Mouse (Mus musculus) midbrain, embryonic 10.5 days (tissue): ENCODE data around the gene Fcgrt. TPM values are rescaled to one million over a fixed set of nuclear protein-coding genes. Genes with fewer than 3 reads are reported as not detected.

Experiments
- microRNA counts: library from miRNA; unstranded; fragments of <30 nt; microRNA quantifications from one replicate; lab custom pipeline; 2017
- microRNA-seq: library from miRNA; unstranded; fragments of <30 nt; microRNA quantifications from one replicate; pipeline ENCODE4, GENCODE M21; 2017
- polyA plus RNA-seq: library from polyadenylated mRNA; unstranded; fragments of >200 nt; fragmentation: Nextera tagmentation; extraction: Ambion mirVana; gene quantifications from 2 replicates; pipeline ENCODE4 v1.2.1, GENCODE M21; 2016

Gene Fcgrt
- polyA plus RNA-seq, 1 experiment from 2014 or later: 12.0 TPM

MicroRNA genes within 50 kb of the gene (microRNA counts, 519-probe panel; counts per million panel counts)
- microRNA mmu-miR-150 (lab: Ali Mortazavi, UCI): not detected

Small RNAs within 50 kb of the gene (microRNA-seq; reads per million reads assigned to microRNA genes)
- gene Mir150 (7.5 reads per million, percentile 18 among the genes with 10 or more reads in this experiment), gene Mir5121 (19.7 reads per million, percentile 30 among the genes with 10 or more reads in this experiment)

Other genes with a start within 250 kb of the Fcgrt start
- gene Pnkp, start 246.7 kb downstream of the Fcgrt start, polyA plus RNA-seq: 38.1 and 38.4 TPM in 2 replicates
- gene Ptov1, start 234.1 kb downstream of the Fcgrt start, polyA plus RNA-seq: 478 and 516 TPM in 2 replicates
- gene Med25, start 211.1 kb downstream of the Fcgrt start, polyA plus RNA-seq: 213 and 220 TPM in 2 replicates
- gene Fuz, start 207.8 kb downstream of the Fcgrt start, polyA plus RNA-seq: 26.9 and 30.6 TPM in 2 replicates
- 74.2 and 77.0 TPM in 2 replicates for gene Ap2a1, start 174.4 kb downstream of the Fcgrt start, polyA plus RNA-seq
- gene Tsks, start 160.6 kb downstream of the Fcgrt start, polyA plus RNA-seq: 0.11 and 0.14 TPM in 2 replicates
- gene Cpt1c, start 129.0 kb downstream of the Fcgrt start, polyA plus RNA-seq: 22.3 and 26.8 TPM in 2 replicates
- gene Prmt1, start 117.3 kb downstream of the Fcgrt start, polyA plus RNA-seq: 908 and 945 TPM in 2 replicates
- 69.5 and 71.2 TPM in 2 replicates for gene Irf3, start 106.2 kb downstream of the Fcgrt start, polyA plus RNA-seq
- 77.4 and 78.4 TPM in 2 replicates for gene Bcl2l12, start 105.1 kb downstream of the Fcgrt start, polyA plus RNA-seq
- 39.6 and 44.8 TPM in 2 replicates for gene Scaf1, start 87.5 kb downstream of the Fcgrt start, polyA plus RNA-seq
- 22.0 and 23.6 TPM in 2 replicates for gene Rras, start 85.9 kb downstream of the Fcgrt start, polyA plus RNA-seq
- gene Prr12, start 51.0 kb downstream of the Fcgrt start, polyA plus RNA-seq: 10.8 and 11.3 TPM in 2 replicates
- 63.0 and 66.7 TPM in 2 replicates for gene Nosip, start 41.4 kb downstream of the Fcgrt start, polyA plus RNA-seq
- 17.0 and 17.3 TPM in 2 replicates for gene Prrg2, start 41.2 kb downstream of the Fcgrt start, polyA plus RNA-seq
- 122 and 128 TPM in 2 replicates for gene Rcn3, start 11.6 kb downstream of the Fcgrt start, polyA plus RNA-seq
- 1,493 and 1,787 TPM in 2 replicates for gene Rps11, start 20.6 kb upstream of the Fcgrt start, polyA plus RNA-seq
- 1,083 and 1,243 TPM in 2 replicates for gene Rpl13a, start 24.9 kb upstream of the Fcgrt start, polyA plus RNA-seq
- gene Gm45713, start 32.4 kb upstream of the Fcgrt start, polyA plus RNA-seq: 0.11 and 0.19 TPM in 2 replicates
- gene Flt3l, start 32.6 kb upstream of the Fcgrt start, polyA plus RNA-seq: 1.1 and 1.4 TPM in 2 replicates
- 108 and 111 TPM in 2 replicates for gene Pih1d1, start 50.5 kb upstream of the Fcgrt start, polyA plus RNA-seq
- 45.7 and 51.2 TPM in 2 replicates for gene Aldh16a1, start 50.7 kb upstream of the Fcgrt start, polyA plus RNA-seq
- 0.25 and 0.52 TPM in 2 replicates for gene Slc17a7, start 60.1 kb upstream of the Fcgrt start, polyA plus RNA-seq
- not detected in 2 replicates for gene Gfy, start 75.7 kb upstream of the Fcgrt start, polyA plus RNA-seq
- not detected in 2 replicates for gene Pth2, start 77.1 kb upstream of the Fcgrt start, polyA plus RNA-seq
- 0.73 and 0.88 TPM in 2 replicates for gene Ccdc155, start 101.0 kb upstream of the Fcgrt start, polyA plus RNA-seq
- 0.72 and 1.4 TPM in 2 replicates for gene Dkkl1, start 108.3 kb upstream of the Fcgrt start, polyA plus RNA-seq
- 365 and 367 TPM in 2 replicates for gene Tead2, start 111.9 kb upstream of the Fcgrt start, polyA plus RNA-seq
- 0.43 and 0.65 TPM in 2 replicates for gene Cd37, start 135.3 kb upstream of the Fcgrt start, polyA plus RNA-seq
- gene Slc6a16, start 137.2 kb upstream of the Fcgrt start, polyA plus RNA-seq: 0.07 TPM in 1 of 2 replicates, not detected in the other
- gene Slc6a21, start 173.7 kb upstream of the Fcgrt start, polyA plus RNA-seq: not detected in 2 replicates
- gene Trpm4, start 229.9 kb upstream of the Fcgrt start, polyA plus RNA-seq: 7.0 and 9.6 TPM in 2 replicates
- gene Hrc, start 231.4 kb upstream of the Fcgrt start, polyA plus RNA-seq: 0.12 and 0.29 TPM in 2 replicates